Mouse (Mus musculus): Measurements from ENCODE around the gene Adipoq.
"Not testable (repeated sequence)": the region's sequence is repeated elsewhere in the genome, so short reads cannot be mapped to it uniquely, and the experiment has no call there.

The Adipoq gene

DNA sequence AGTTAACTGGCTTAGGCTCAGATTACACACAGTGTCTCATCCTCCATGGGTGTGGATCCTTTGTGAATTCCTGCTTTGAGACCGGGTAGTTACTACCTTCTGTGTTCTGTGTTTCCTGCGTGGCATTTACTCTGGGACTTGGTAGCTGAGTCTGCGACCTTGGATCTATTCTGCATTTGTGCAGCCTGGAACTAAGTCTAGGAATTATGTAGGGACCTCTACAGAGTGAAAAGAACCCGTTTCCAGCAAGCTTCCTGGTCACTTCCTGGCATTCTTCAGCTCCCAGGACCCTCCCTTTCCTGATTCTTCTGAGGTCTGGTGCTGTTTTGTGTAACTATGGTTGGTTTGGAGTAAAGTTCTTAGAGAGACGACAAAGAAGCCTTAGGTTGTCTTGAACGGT is 18.1 kb downstream of the Adipoq start:
- ATAC-seq (ENCODE audit: low TSS enrichment): no peak

DNA sequence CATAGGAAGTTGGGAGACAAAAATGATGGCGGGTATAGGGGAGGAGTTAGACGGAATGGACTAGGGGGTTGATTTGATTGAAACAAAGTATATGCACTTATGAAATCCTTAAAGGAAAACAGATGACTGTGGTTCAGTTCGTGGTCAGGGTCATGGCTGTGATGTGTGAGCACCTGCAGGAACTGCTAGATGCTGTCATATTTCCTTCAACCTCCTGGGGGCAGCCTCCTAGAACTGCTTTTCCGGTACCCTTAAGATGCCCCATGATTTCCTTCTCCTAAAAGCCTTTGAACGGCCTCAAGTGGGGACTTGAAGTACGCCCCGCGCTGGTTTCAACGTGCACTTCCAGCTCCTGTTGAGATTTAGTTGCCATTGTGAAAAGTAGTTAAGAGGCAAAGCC is 19.1 kb downstream of the Adipoq start:
- no peak for ATAC-seq (ENCODE audit: low TSS enrichment)

DNA sequence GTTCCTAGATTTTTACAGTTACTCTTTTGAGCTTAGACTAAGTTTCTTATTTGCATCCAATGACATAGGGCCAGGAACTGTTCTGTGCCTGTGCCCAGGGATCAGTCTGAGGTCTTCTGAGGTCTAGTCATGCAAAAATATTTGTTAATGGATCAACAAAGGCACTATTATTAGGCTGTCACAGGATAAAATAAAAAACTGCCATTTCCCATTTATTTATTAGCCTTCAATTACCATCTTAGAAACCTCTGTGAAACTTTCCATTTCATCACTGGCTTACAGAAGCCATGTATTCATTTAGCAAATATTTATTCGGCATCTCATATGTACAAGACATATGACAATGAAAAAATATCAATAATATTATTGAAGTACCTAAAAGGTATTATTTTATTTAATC is 20.3 kb downstream of the Adipoq start:
- no peak for ATAC-seq (ENCODE audit: low TSS enrichment)

DNA sequence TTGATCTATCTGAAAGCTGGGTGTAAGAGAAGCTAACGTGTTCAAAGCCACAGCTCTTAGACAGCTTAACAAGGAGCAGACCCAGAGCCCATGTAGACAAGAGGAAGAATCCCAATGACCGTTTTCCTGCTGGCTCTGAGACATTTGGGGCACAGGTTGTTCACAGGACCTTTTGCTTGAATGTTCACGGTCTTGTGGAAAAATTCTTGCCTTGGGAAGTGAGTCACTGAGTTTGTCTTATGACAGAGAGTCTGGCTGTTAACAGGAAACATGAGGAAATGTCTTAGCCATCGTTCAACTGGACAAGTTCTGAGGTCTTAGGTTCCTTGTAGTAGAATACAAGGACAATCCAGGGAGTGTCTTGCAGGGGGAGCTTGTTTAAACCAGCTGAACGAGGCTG is 20.7 kb downstream of the Adipoq start:
- no peak for ATAC-seq (ENCODE audit: low TSS enrichment)

DNA sequence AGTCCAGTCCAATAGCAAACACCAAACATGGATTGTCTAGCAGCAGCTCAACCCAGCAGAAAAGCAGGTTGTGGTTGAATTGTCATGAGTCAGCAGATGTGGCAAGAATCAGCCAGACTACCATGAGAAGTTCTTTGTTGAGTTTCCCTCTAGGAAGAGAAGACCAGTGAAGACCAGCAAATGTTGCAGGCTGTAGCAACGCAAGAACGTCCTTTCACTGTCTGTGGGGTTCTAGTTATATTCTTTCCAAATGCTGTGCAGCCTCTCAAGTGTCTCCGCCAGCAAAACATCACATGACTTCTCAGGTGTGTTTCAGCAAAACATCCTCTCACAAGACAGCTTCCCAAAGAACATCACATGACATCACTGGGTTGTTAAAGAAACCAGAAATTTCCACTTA is 24.5 kb downstream of the Adipoq start:
- no peak for ATAC-seq (ENCODE audit: low TSS enrichment)

DNA sequence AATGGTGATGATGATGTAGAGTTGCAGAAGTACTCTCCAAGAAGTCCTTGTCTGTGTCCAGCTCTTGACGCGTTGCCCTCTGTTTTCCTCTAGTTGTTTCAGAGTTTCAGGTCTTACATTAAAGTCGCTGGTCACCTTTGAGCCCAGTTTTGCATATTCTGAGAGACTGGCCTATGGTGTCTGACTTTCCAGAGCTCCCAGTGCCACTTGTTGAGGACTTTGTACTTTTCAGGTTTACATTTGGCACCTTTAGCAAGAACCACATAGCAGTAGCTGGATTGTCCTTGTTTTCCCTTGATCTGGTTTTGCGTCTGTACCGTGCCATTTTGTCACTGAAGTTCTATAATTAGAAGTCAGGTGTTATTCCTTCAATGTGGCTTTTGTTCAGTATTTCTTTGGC is 27.6 kb downstream of the Adipoq start:
- no peak for ATAC-seq (ENCODE audit: low TSS enrichment)

DNA sequence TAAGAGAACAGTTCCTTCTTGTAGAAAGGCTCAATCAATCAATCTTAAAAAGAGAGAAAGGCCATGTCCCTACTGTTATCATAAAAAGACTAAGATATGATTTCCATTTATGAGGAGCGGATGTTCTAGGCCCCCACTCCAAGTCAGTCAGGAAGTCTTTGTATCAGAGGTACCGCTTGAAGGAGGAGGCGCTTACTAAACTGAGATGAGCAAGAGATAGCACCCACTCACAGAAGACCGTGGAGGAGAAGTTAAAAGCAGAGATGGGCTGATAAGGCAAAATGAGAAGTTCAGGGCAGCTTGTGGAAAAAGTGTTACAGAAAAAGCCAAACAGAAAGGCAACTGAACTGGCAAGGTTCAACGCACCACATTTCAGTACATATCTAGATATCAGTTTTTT is 28.5 kb downstream of the Adipoq start:
- ATAC-seq (ENCODE audit: low TSS enrichment): no peak

DNA sequence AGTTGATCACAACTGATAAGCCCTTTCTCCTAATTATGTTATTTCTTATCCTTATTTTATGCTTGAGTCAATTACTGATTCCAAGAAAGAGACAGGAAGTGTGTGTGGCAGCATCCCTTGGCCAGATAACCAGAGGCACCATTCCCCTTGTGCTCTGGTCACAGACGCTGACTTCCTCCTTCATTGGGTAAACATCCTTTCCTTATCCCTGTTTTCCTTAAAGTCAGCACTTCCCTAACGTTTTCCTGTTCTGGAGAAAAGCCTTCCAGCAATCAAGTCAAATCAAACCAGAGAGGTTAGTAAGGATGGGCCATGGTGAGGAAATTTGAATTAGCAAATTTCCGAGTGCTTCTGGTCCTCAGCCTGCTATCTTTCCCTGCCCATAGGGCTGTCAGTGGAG is 29.6 kb downstream of the Adipoq start:
- ATAC-seq (ENCODE audit: low TSS enrichment): no peak

DNA sequence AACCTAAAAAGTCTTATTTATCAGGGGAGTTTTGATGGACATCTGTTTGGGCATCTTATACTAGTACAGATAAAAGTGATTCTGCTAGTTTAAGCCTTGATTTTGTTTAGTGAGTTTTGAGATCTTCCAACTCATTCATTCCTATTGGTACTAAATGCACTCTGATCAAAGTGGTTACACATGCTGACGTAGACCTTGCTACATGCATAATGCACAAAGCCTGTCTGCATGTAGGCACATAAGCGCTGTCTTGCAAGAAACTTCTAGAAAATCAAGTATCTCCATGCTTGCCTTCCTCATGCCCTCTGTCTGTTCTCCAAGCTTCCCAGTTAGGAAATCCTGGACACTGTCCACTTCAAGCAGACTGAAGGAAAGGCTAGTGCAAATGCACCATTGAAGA is 31.5 kb downstream of the Adipoq start:
- no peak for ATAC-seq (ENCODE audit: low TSS enrichment)

DNA sequence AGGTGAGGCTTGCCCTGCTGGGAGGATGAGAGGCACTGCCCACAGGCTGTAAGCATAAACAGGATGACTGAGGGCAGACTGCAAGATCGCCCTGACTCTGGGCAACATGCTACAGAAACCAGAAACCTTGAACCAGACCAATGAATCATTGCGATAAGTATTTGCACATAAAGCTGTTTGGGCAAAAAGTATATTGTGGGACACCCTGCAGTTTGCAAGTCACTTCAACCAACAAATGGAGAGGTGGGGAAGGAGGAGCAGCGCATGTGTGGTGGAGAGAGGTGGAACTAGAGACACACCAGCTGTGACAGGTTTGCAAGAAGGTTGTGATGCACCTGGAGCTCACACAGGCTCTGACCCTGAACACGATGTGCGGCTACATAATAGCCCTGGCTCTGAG is 32.5 kb downstream of the Adipoq start:
- no peak for ATAC-seq (ENCODE audit: low TSS enrichment)

DNA sequence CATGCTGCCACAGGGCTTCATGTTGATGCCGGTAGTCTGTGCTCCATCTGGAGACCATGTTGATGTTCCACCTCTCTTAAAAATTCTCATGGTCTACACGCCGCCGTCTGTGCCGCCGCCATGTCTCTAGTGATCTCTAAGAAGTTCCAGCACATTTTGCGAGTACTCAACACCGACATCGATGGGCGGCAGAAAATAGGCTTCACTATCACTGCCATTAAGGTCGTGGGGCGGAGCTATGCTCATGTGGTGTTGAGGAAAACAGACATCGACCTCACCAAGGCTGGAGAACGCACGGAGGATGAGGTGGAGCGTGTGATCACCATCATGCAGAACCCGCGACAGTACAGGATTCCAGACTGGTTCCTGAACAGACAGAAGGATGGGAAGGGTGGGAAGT is 33.1 kb downstream of the Adipoq start:
- ATAC-seq (ENCODE audit: low TSS enrichment): not testable (repeated sequence)

DNA sequence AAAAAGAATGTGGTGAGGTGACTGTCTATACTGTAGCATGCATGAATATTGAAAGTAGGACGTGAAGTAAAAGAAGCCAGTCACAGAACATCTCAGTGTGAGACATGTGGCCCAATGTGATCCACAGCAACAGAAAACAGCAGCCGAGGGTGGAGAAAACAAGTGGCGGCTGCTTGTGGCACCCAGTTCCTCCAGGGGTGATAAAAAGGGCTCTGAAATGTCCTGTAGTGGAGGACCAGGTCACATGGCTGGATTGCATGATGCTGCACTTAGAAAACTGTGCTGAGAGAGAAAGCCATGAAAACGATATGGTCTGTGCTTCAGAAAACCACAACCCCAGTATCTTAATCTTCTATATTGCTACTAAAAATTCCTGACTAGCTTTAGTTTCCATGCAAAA is 34.7 kb downstream of the Adipoq start:
- no peak for ATAC-seq (ENCODE audit: low TSS enrichment)

DNA sequence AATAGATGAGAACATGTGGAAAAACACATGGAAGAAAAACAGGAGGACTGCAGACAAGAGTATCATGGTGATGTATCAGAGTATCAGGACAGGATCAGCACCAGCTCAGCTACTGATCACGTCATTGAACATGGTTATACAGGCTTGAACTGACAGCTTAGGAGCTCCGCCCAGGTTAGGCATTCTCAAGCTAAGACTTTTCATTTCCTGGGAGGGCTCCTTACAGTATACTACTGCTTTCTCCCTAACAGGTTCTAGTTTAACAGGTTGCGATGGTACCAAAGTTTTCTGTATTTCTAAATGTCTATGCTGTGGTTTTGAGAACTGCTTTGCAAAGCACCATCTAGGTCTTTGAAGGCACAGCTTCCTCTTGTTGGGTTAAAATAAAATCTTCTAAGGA is 35.2 kb downstream of the Adipoq start:
- ATAC-seq (ENCODE audit: low TSS enrichment): no peak

DNA sequence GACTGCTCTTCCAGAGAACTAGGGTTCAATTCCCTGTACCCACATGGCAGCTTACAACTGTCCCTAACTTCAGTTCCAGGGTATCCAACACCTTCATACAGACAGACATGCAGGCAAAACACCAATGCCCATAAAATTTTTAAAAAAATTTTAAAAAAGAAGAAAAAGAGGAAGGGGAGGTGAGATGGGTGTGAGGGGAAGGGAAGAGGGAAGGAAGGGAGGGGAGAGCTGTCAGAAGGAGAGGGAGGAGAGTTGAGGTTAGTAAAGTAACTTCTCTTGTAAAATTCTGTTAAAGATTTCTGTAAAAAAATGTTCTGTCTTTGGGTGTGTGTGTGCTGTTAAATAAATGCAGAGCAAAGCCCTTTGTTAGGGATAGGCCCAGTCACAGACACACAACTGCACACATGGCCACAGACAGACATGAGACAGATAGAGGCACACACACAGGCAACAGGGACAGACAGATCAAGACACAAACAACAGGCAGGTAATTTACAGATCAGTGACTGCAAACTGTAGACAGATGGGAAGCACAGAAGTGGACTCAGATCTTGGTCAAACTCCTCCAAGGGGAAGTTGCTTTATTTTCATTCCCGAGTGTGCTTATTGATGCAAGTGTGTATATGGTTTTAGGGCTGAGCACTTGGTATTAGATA is 35.7 kb downstream of the Adipoq start:
- ATAC-seq (ENCODE audit: low TSS enrichment): no peak

DNA sequence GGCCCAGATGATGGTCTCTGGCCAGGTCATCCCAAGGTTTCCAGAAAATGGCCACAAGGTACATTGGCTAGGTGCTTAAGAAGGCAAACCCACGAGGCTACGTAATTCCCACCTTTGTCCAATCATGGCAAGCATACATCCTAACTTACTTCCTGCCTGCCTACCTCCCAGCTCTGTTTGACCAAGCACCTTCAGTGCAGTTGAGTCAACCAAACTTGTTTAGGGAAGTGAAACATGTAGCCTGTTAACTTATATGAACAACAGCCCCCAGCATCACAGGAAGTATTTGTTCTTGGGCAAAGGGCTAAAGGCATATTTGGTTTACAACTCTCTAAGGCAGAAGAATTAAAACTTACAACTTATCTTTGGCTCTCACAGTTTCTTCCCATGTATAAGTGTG is 39.5 kb downstream of the Adipoq start:
- no peak for ATAC-seq (ENCODE audit: low TSS enrichment)

DNA sequence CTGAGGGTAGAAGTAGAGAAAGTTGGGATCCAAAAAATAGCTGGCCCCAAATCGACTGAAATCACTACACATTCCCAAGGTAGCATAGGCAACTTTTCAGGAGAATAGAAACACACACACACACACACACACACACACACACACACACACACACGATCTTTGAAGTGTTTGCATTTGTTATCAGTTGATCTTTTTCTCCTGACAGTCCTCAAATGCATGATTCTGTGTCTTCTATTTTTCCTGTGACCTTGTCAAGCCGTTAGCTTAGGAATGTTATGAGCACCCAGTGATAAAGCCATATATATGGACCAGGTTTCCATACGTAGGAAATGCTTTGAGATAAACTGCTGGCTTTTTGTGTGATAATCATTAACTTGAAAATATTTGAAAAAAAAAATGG is 40.1 kb downstream of the Adipoq start:
- no peak for ATAC-seq (ENCODE audit: low TSS enrichment)

DNA sequence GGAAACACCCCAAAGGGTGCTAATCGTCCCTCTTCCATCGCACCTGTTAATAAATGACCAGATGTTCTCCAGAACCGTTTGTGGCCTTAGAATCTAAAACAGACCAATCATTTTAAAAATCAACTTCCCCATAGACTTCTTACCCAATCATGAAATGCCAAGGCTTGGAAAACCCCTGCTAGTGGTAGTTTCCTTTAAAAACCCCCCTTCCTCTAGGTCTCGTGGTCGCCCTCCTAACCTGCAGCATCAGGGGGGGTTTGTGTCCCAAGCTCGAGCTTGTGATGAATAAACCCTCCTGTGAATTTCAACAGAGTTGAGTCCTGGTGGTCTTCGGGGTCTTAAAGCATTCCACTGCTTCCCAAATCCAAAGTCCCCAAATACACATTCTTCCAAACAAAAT is 41.6 kb downstream of the Adipoq start:
- ATAC-seq (ENCODE audit: low TSS enrichment): no peak

DNA sequence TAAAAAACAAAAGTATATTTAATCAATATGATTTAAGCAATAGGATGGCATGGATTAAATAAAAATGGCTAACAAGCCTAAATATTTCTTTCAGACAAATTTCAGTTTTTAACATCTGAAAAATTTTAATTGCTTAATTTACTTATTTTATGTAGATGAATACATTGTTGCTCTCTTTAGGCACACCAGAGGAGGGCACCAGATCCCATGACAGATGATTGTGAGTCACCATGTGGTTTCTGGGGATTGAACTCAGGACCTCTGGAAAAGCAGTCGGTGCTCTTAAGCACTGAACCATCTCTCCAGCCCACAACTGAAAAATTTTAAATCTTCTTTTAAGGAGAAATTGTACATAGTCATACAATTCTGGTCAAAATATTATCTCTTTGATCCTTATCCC is 43.3 kb downstream of the Adipoq start:
- no peak for ATAC-seq (ENCODE audit: low TSS enrichment)

DNA sequence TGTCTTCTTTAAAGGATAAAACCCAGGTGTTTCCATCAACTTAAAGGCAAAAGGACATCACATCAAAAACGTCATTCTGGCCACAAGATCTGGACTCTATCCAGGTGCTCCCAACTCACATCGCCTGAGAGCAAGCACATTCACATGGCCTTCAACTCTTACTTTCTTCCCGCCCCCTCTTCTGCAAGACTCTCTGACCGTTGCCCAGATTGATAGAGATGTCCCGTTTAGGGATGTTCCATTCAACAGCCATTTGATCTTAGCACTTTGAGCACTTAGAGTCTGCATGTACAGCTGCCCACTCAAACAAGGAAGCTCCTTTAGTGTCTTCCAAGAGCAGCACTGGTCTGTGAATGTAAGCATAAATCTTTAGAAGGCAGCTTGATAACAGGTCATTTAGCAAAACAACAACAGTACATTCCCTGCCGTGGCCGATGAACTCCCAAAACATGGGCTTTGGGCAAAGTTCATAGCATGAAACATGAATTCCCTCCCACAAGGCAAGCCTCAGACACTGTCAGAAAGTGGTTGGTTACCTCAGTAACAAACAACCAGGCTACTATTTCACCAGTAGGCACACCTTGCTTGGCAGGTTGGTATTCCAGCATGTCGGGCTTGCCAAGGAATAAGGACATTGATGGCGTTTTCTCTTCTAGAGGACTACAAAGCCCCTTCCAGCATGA is 45.4 kb downstream of the Adipoq start:
- ATAC-seq (ENCODE audit: low TSS enrichment): no peak

DNA sequence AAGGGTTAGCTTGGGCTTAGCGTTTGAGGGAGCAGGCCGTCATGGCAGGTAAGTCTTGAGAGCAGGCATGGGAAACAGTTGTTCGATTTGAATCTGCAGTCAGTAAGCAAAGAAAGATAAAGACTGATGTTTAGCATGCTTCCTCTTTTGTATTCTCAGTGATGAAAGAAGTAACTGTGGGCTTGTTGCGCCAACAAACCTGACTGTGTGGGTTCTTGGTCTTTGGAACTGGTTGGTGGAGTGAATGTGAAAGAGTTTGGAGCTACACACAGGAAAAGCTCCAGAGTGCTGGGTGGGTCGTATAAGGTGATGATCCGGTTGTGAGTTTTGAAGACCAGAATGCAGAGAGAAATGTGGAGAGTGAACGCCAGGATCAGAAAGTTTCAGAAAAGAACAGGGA is 49.3 kb downstream of the Adipoq start:
- no peak for ATAC-seq (ENCODE audit: low TSS enrichment)

DNA sequence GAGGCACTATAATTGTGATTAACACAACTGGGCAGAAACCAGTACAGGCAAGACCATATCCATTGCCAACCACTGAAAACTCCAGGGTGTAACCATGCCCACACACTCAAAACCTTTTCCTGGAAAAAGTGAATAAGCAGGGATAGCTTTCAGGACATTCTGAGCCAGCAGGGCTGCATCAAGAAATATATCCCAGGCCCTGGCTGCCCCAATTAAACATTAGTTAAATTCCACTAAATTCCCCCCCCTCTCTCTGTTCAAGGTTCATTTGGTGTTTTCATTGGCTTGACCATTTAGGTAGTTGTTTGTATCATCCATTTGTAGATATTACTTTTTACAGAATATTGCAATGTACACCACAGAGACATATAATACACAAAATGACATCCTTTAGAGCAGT is 50.0 kb downstream of the Adipoq start:
- ATAC-seq (ENCODE audit: low TSS enrichment): no peak

DNA sequence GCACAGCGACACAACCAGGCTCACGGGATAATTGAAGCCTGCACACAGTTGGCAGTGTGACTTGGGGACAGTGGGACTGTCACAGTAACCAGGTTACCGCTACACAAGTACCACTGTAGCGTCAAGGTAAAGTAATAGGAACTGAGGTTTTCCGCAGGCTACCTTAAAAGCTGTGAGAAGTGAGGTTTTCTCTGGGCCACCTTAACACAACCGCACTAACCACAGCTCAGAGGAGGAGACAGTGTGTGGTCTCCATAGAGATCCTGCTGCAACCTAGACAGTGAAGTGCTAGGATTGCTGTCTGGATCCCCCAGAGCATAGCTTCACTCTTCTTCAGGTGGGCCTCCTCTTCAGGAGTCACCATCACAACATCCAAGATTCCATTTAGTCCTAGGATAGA is 50.5 kb downstream of the Adipoq start:
- ATAC-seq (ENCODE audit: low TSS enrichment): no peak

DNA sequence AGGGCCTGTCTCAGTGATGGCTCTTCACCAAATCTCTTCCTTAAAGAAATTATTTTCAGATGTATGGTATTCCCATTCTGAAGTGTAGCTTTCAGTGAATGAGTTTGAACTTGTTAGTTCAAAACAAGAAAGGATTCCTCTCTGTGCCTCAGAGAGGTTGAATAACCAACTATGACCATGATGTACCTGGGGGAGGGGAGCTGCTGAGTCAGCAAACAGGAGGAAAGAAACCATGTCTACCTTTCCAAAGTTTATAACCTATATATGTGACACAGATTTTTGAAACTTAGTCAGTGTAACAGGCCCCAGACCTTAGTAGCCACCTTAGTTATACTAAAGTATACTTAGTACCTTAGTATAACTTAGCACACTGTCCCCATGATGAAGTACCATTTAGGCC is 55.2 kb downstream of the Adipoq start:
- ATAC-seq (ENCODE audit: low TSS enrichment): no peak

Measured in frontal cortex, adult (tissue).